Mouse (Mus musculus) erythroblast, embryonic 14.5 days (primary cell): ENCODE results near the gene Phf24. TPM values are rescaled to one million over a fixed set of nuclear protein-coding genes. Genes with fewer than 3 reads are reported as not detected.

ENCODE experiments used
- H3K27me3 ChIP-seq: 2 replicates; pipeline ENCODE4 v1.6.1; 2012; ENCODE audit warnings: inconsistent platforms; ENCODE audit not compliant: control insufficient read depth
- H3K36me3 ChIP-seq: 2 replicates; pipeline ENCODE4 v1.6.1; 2012; ENCODE audit warnings: mild to moderate bottlenecking, inconsistent platforms; ENCODE audit not compliant: control insufficient read depth
- H3K4me1 ChIP-seq: 2 replicates; pipeline ENCODE4 v1.6.1; 2012; ENCODE audit warnings: inconsistent platforms; ENCODE audit not compliant: control insufficient read depth
- H3K4me3 ChIP-seq: replicated peaks from 2 replicates; pipeline ENCODE3; 2012; ENCODE audit warnings: moderate library complexity, mild to moderate bottlenecking, inconsistent platforms
- H3K9me3 ChIP-seq: 2 replicates; pipeline ENCODE4 v1.6.1; 2012; ENCODE audit warnings: low read length, inconsistent platforms, mixed read lengths; ENCODE audit not compliant: control insufficient read depth
- GATA1 ChIP-seq: IDR thresholded peaks from 2 replicates; pipeline ENCODE4 v1.6.1; 2012; ENCODE audit warnings: low read length, inconsistent platforms, mixed read lengths
- TAL1 ChIP-seq: IDR thresholded peaks from 3 replicates; pipeline ENCODE4 v1.6.1; 2012; ENCODE audit warnings: low read length, inconsistent platforms, mixed read lengths
- polyA plus RNA-seq: library from polyadenylated mRNA; stranded (reverse); fragments of >175 nt; gene quantifications from 2 replicates; pipeline ENCODE4 v1.2.3, GENCODE M21; 2012

The Phf24 gene
- polyA plus RNA-seq, 1 experiment = not detected

DNA sequence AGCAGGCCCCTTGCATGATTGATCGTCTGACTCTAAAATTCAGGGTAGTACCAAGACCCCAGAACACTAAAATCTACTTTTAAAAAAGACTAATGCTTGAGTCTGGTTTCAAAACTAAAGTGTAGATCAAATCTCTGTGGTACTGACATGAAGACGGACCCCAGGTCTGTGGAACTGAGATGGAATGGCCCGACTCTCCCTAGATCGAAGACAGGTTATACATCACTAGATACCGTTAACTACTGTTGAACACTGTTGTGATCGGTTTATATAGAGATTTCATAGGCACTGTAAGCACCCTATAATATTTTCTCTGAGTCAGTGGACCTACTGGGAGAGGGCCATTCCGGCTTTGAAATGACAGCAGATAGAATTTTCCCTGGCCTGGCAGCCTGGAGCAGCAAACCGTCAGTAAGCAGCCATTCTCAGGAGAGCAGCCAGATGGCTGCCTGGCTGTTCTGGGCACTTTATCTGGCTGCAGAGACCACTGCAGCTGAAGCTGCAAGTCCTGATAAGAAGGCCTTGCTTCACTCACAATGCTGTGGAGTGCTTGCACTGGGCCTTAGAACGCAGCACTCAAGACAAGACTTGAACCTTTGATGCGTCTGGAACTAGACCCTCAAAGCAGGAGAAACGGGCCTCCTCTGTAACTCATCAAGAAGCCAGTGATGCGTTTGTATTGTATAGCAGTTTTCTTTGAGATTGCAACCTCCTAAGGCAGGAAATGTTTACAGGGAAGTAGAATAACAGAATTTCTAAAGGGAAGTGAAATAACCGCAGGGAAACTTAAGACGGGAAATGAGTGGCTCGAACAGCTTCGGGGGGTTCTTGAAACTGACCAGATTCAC is 36.4 kb upstream of the Phf24 start:
- Histone ChIP-seq H3K36me3 (no peaks in the 10 kb centered on the region), H3K27me3 (no peaks in the 10 kb centered on the region), H3K4me3 (peak overlapping the region; percentile 29), H3K9me3 (no peaks in the 10 kb centered on the region), H3K4me1 (peaks cover 17% of the 10 kb centered on the region)
- TF ChIP-seq TAL1 (peak; percentile 80), GATA1 (peak; percentile 86)

DNA sequence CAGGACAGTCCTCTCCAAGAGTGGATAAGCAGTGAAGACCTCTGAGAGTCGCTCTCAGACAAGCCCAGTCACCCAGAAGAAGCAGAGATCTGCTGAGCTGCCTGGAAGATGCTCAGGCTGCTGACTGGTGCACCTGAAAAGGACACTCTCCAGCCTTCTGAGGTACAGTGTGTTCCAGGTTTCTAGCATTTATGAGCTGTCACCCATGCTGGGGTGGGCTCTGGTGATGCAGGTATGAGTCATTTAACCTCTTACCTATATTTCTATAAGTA is 35.8 kb upstream of the Phf24 start:
- H3K4me3 ChIP-seq = peak overlapping the region; percentile 29
- no peaks in the 10 kb centered on the region for H3K9me3 ChIP-seq
- no peaks in the 10 kb centered on the region for H3K36me3 ChIP-seq
- TF ChIP-seq TAL1 (no peak), GATA1 (no peak)
- peaks cover 2% of the 10 kb centered on the region; the same call in 1 of the 2 replicates for H3K27me3 ChIP-seq
- peaks cover 17% of the 10 kb centered on the region for H3K4me1 ChIP-seq

DNA sequence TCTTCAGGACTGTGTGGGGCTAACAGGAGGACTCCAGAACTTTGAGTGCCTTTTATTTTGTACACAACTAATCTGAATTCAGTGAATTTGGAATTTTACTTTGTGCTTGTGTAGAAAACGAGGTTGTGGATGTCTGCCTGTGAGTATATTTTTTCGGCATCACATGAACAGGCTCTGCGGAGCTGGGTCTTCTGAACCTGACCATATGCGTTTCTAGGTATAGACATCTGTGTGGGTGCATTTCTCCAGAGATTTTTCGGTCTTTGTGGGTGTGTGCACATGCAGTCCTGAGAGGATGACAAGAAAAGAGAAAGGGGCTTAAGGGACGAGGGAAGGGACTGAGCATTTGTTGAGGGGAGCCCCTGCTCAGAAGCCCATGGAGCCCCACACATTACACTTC is 29.5 kb upstream of the Phf24 start:
- Histone ChIP-seq H3K4me3 (no peak overlapping the region), H3K9me3 (no peaks in the 10 kb centered on the region), H3K4me1 (no peaks in the 10 kb centered on the region), H3K27me3 (peaks cover 4% of the 10 kb centered on the region), H3K36me3 (no peaks in the 10 kb centered on the region)
- no peak for TF ChIP-seq TAL1
- no peak for TF ChIP-seq GATA1

DNA sequence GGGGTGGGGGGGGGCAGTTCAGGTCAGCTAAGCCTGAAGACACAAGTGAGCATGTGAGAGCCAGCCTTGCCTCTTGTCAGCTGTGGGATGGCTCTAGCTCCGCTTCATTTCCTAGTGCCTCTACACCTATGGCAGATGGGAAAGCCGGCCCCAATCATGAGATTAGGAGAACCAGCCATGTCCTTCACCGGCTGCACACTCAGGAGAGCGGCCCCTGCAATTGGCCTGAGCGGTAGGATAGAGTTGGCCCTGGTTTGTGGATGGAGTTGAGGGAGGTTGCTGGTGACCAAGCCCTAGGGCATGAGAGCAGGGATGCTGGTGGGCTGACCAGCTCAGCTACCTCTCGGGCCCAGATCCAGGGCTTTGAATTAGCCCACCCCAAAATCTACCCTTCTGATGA is 27.7 kb upstream of the Phf24 start:
- H3K36me3 ChIP-seq = no peaks in the 10 kb centered on the region
- no peak overlapping the region for H3K4me3 ChIP-seq
- H3K4me1 ChIP-seq = no peaks in the 10 kb centered on the region
- TF ChIP-seq GATA1 (no peak), TAL1 (no peak)
- H3K9me3 ChIP-seq = no peaks in the 10 kb centered on the region
- H3K27me3 ChIP-seq = peaks cover 4% of the 10 kb centered on the region

DNA sequence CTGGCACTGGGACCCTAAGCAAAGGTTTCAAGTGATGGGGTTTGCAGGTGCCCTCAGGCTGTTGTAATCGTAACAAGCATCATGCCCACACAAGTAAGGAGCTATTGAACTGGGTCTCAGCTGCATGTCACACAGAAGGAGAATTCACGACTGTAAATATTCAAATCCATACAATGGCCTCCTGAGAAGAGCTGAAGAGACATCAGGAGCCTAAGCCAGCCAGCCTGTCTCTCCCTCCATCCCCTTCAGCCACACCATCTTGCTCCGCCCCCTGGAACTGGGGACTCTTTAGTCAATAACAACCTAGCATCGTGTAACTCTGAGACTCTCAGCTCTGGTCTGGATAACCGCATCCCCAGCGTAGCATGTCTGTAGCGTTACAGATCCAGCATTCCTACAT is 25.3 kb upstream of the Phf24 start:
- Histone ChIP-seq H3K9me3 (no peaks in the 10 kb centered on the region), H3K4me3 (no peak overlapping the region), H3K4me1 (no peaks in the 10 kb centered on the region), H3K27me3 (peaks cover 2% of the 10 kb centered on the region; the same call in 1 of the 2 replicates), H3K36me3 (no peaks in the 10 kb centered on the region)
- TF ChIP-seq TAL1 = no peak
- no peak for TF ChIP-seq GATA1

DNA sequence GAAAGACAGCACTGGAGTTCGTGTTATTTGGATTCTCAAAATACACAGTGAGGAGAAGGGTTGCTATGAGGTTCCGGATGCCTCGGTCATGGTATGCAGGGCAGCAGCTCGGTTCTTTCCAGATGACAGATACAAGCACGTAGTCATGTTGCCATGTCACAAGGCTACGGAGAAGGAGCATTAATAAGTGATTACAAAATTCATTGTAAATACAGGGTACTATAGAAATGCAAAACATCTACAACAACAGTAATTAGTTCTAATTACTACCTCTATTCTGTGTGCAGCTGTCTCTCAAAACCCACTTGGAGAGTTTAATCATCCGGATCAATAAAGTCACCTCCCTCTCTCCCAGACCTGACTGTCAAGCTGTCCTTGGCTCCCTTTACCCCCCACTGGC is 21.3 kb upstream of the Phf24 start:
- no peak overlapping the region for H3K4me3 ChIP-seq
- no peaks in the 10 kb centered on the region for H3K4me1 ChIP-seq
- H3K27me3 ChIP-seq = peaks cover under 1% of the 10 kb centered on the region; the same call in 1 of the 2 replicates
- TF ChIP-seq GATA1 (no peak), TAL1 (no peak)
- H3K9me3 ChIP-seq = no peaks in the 10 kb centered on the region
- H3K36me3 ChIP-seq = no peaks in the 10 kb centered on the region

DNA sequence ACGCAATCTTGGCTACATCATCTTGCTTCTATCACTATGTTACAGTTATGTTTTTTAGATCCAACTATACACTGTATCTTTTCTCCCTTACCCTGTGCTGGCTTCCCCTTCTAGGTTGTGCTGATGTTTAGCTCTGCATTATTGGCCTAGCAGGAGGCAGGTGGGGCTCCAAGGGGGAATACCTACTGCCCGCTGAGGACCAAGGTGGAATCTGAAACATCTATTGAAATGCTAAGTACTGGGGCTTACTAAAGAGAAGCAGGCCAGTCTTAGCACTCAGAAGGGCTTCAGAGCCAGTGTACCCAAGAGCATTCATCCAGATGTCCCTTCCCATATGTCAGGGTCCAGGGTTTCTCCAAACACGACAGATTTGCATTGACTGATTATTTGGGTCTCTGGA is 17.5 kb upstream of the Phf24 start:
- no peak for TF ChIP-seq GATA1
- TF ChIP-seq TAL1 = no peak
- no peak overlapping the region for H3K4me3 ChIP-seq
- H3K9me3 ChIP-seq = no peaks in the 10 kb centered on the region
- no peaks in the 10 kb centered on the region for H3K27me3 ChIP-seq
- H3K4me1 ChIP-seq = no peaks in the 10 kb centered on the region
- no peaks in the 10 kb centered on the region for H3K36me3 ChIP-seq

DNA sequence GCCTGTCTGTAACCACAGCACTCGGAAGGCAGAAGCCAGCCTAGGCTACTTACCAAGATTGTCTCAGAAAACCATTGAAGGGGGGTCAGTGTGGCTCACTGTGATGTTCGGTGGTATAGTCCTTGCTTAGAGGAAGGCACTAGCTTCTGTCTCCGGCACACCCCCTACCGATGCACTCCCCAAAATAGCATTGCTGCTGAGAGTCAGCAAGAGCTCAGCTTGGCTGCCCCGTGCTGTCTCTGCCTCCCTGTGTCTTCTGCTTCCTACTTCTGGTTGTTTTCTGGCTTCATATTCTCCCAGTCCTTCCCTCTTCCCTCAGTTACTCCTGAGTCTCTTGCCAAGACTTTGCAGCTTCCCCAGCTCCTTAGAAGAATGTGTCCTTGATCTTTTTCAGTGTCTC is 15.6 kb upstream of the Phf24 start:
- H3K36me3 ChIP-seq = no peaks in the 10 kb centered on the region
- no peak overlapping the region for H3K4me3 ChIP-seq
- no peaks in the 10 kb centered on the region for H3K27me3 ChIP-seq
- TF ChIP-seq TAL1 (no peak), GATA1 (no peak)
- no peaks in the 10 kb centered on the region for H3K9me3 ChIP-seq
- no peaks in the 10 kb centered on the region for H3K4me1 ChIP-seq

DNA sequence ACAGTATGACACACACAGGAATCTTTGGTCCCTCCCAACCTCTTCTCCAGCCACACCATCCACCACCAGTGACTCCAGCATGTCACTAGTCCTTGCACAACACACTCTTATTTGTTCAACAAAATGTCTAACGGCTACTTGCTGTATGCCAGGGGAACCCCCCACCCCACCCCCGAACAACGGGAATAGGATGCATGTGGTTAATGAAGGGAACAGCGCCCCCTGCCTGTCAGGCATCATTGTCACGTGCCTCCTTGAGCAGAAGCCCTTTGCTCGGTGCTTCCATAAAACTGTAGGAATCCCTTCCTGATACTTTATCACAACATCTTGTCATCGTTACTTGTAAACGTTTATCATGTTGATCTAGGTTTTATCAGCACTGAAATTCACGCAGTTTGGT is 14.3 kb upstream of the Phf24 start:
- no peaks in the 10 kb centered on the region for H3K27me3 ChIP-seq
- no peak overlapping the region for H3K4me3 ChIP-seq
- no peaks in the 10 kb centered on the region for H3K9me3 ChIP-seq
- no peaks in the 10 kb centered on the region for H3K4me1 ChIP-seq
- TF ChIP-seq TAL1 = no peak
- no peak for TF ChIP-seq GATA1
- no peaks in the 10 kb centered on the region for H3K36me3 ChIP-seq

DNA sequence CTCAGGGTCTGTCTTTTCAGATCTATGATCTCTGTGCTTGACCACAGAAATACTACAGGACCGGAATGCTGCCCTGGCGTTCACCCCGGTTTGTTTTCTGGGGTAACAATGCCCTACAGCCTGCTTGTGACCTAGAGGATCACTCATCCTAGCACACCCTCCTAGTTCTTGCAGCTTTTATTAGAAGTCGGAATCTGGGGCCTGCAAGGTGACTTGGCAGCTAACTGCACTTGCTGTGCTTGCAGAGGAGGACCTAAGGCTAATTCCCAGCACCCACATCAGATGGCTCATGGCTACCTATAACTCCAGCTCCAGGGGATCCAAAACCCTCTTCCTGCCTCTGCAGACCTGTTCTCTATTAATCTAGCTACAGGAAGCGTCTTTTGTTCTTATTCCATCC is 13.7 kb upstream of the Phf24 start:
- H3K4me1 ChIP-seq = no peaks in the 10 kb centered on the region
- H3K27me3 ChIP-seq = no peaks in the 10 kb centered on the region
- TF ChIP-seq GATA1 (no peak), TAL1 (no peak)
- H3K36me3 ChIP-seq = no peaks in the 10 kb centered on the region
- H3K4me3 ChIP-seq = no peak overlapping the region
- no peaks in the 10 kb centered on the region for H3K9me3 ChIP-seq
